Mouse (Mus musculus) hindbrain, postnatal 0 days (tissue): ENCODE results near the gene Adcy6. TPM values are rescaled to one million over a fixed set of nuclear protein-coding genes. Genes with fewer than 3 reads are reported as not detected.

ENCODE experiments used
- ATAC-seq: fragments of 200-750 bp; cut with Nextera tagmentation; 2 replicates; pipeline ENCODE4 v1.8.0; 2017; ENCODE audit warnings: mild to moderate bottlenecking, moderate TSS enrichment, moderate library complexity
- DNase-seq: peaks from one replicate; pipeline ENCODE4 v3.0.0-alpha.2; 2015; ENCODE audit warnings: low spot score
- H3K27ac ChIP-seq: fragments of 300-500 bp; sonication (generic); 2 replicates; pipeline ENCODE4 v1.5.1; 2014; ENCODE audit warnings: mild to moderate bottlenecking
- H3K27me3 ChIP-seq: fragments of 300-500 bp; sonication (generic); 2 replicates; pipeline ENCODE4 v1.6.1; 2014; ENCODE audit warnings: low read length, mixed read lengths; ENCODE audit not compliant: insufficient read depth
- H3K36me3 ChIP-seq: fragments of 300-500 bp; sonication (generic); 2 replicates; pipeline ENCODE4 v1.6.1; 2014; ENCODE audit warnings: low read length, mixed read lengths; ENCODE audit not compliant: insufficient read depth
- H3K4me1 ChIP-seq: fragments of 300-500 bp; sonication (generic); 2 replicates; pipeline ENCODE4 v1.6.1; 2014; ENCODE audit warnings: antibody characterized with exemption, low read length, mixed read lengths; ENCODE audit not compliant: insufficient read depth
- H3K4me2 ChIP-seq: fragments of 300-500 bp; sonication (generic); 2 replicates; pipeline ENCODE4 v1.6.1; 2014; ENCODE audit warnings: low read depth, mild to moderate bottlenecking, low read length, moderate library complexity, mixed read lengths
- H3K4me3 ChIP-seq: fragments of 300-500 bp; sonication (generic); 2 replicates; pipeline ENCODE4 v1.5.1; 2014; ENCODE audit warnings: low read length
- H3K9ac ChIP-seq: fragments of 300-500 bp; sonication (generic); replicated peaks from 2 replicates; pipeline ENCODE4 v1.6.1; 2014; ENCODE audit warnings: mild to moderate bottlenecking, low read length, moderate library complexity, mixed read lengths
- H3K9me3 ChIP-seq: fragments of 300-500 bp; sonication (generic); 2 replicates; pipeline ENCODE4 v1.6.1; 2016; ENCODE audit warnings: low read length, mixed read lengths
- CTCF ChIP-seq: IDR thresholded peaks from 2 replicates; pipeline ENCODE4 v1.5.1; 2016; ENCODE audit warnings: antibody characterized with exemption, control low read depth, low read depth
- WGBS: fragments of 180-500 bp; shearing (Covaris S2); extraction: QIAGEN DNeasy Blood & Tissue Kit; methylation state at CpG from one replicate; pipeline ENCODE4 v1.1.7; 2014; 5-methylcytosine and 5-hydroxymethylcytosine counted together
- polyA plus RNA-seq: library from polyadenylated mRNA; unstranded; fragments of >200 nt; fragmentation: Nextera tagmentation; extraction: Ambion mirVana; gene quantifications from 2 replicates; pipeline ENCODE4 v1.2.1, GENCODE M21; 2015
- total RNA-seq: library from RNA; depleted of rRNA; stranded (reverse); fragments of >200 nt; gene quantifications from 2 replicates; pipeline ENCODE4 v1.2.3, GENCODE M21; 2014

Adcy6 gene
- total and polyA plus RNA-seq, 2 experiments from 2014 or later, result 6.2 to 43.2 TPM

DNA sequence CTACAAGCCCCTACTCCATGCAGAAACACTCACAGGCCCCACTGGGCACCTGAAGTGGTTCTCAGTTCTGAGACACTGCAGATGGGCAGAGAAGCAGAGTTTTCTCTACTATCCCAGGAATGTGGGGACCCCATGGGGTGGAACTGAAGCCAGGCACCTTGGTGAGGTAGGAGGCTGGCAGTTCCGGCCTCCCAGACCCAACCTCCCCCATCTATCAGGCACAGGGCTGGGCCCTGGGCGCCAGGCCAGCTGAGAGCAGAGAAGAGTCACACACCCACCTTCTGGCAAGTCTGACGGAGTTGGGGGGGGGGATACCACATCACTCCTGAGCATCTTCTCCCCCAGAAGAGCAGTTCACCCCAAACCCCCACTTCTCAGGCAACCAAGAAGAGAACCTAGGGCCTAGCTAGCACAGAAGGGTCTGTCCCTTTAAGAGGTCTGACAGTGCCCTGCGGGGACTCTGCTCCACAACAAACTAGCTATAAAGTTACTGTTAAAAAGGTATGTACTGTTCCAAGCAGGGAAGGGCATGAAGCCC is 6.9 kb downstream of the Adcy6 start:
- TF ChIP-seq CTCF, result no peak
- no peaks in the 10 kb centered on the region for H3K9me3 ChIP-seq
- ATAC-seq (no peak), DNase-seq (no peak)
- H3K36me3 ChIP-seq, result peaks cover 20% of the 10 kb centered on the region
- H3K9ac ChIP-seq, result peak overlapping the region; percentile 15; the same call in 1 of the 2 replicates
- 53% methylated on average over 4 of the region's 4 CpGs for WGBS
- H3K4me3 ChIP-seq, result no peak overlapping the region
- peak overlapping the region; percentile 11; the same call in 1 of the 2 replicates for H3K4me2 ChIP-seq
- no peak overlapping the region for H3K27ac ChIP-seq
- no peaks in the 10 kb centered on the region for H3K27me3 ChIP-seq
- H3K4me1 ChIP-seq, result peaks cover 6% of the 10 kb centered on the region

GRCm38 (mm10) chr15:98602191-98602881 is 7.5 kb downstream of the Adcy6 start:
- no peak for DNase-seq
- no peak overlapping the region for H3K4me3 ChIP-seq
- no peaks in the 10 kb centered on the region for H3K27me3 ChIP-seq
- TF ChIP-seq CTCF, result no peak
- peak overlapping the region; percentile 15; the same call in 1 of the 2 replicates for H3K9ac ChIP-seq
- H3K9me3 ChIP-seq, result no peaks in the 10 kb centered on the region
- H3K4me1 ChIP-seq, result 0 out of 2 replicates have a peak, but pooled peaks cover under 1% of the 10 kb centered on the region
- H3K4me2 ChIP-seq, result peak overlapping the region; percentile 11; the same call in 1 of the 2 replicates
- WGBS, result 58% methylated on average over 13 of the region's 13 CpGs
- no peak overlapping the region for H3K27ac ChIP-seq
- no peak for ATAC-seq
- peaks cover 27% of the 10 kb centered on the region for H3K36me3 ChIP-seq

- H3K4me1 ChIP-seq, result no peaks in the 10 kb centered on the region
- H3K27ac ChIP-seq, result no peak overlapping the region
- peaks cover 32% of the 10 kb centered on the region for H3K36me3 ChIP-seq
- H3K4me2 ChIP-seq, result no peak overlapping the region
- H3K9ac ChIP-seq, result 0 out of 2 replicates have a peak overlapping the region, but pooled peaks have one; percentile 15
- H3K9me3 ChIP-seq, result no peaks in the 10 kb centered on the region
- no peak for TF ChIP-seq CTCF
- no peak for DNase-seq
- no peaks in the 10 kb centered on the region for H3K27me3 ChIP-seq
- ATAC-seq, result no peak
- WGBS, result 71% methylated on average over 7 of the region's 7 CpGs
- H3K4me3 ChIP-seq, result no peak overlapping the region
These were observed 8.1 kb downstream of the Adcy6 start for GRCm38 (mm10) chr15:98601832-98602190.

GRCm38 (mm10) chr15:98600036-98600709 is 9.7 kb downstream of the Adcy6 start:
- ATAC-seq (no peak), DNase-seq (no peak)
- Histone ChIP-seq H3K27me3 (no peaks in the 10 kb centered on the region), H3K4me1 (no peaks in the 10 kb centered on the region), H3K36me3 (peaks cover 48% of the 10 kb centered on the region), H3K4me3 (no peak overlapping the region), H3K27ac (no peak overlapping the region), H3K4me2 (no peak overlapping the region), H3K9me3 (no peaks in the 10 kb centered on the region), H3K9ac (no peak overlapping the region)
- WGBS, result 77% methylated on average over 12 of the region's 12 CpGs
- TF ChIP-seq CTCF, result no peak

- no peak overlapping the region for H3K27ac ChIP-seq
- no peaks in the 10 kb centered on the region for H3K9me3 ChIP-seq
- no peak overlapping the region for H3K9ac ChIP-seq
- H3K4me3 ChIP-seq, result no peak overlapping the region
- H3K4me2 ChIP-seq, result no peak overlapping the region
- H3K27me3 ChIP-seq, result no peaks in the 10 kb centered on the region
- WGBS, result 91% methylated on average over 14 of the region's 14 CpGs
- no peaks in the 10 kb centered on the region for H3K4me1 ChIP-seq
- no peak for ATAC-seq
- no peak for TF ChIP-seq CTCF
- no peak for DNase-seq
- H3K36me3 ChIP-seq, result peaks cover 73% of the 10 kb centered on the region
These were observed 13.3 kb downstream of the Adcy6 start for GRCm38 (mm10) chr15:98596609-98597008.

DNA sequence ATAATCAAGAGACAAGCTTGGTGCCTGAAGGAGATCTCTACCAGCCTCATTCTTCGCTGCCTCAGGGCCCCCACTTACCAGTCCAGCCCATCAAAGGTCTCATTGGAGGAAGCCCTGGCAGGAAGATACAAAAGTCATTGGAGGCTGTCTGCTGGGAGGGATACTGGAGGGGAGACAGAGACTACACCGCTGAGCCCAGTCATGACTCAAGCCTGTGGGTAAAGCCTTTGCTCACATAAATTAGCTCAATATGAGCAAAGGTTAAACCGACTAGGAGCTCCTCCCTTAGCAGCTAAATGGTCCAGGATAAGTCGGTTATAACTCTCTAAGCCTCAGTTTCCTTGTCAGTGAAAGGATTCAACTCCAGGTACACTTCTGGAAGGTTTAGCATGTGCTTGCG is 14.8 kb downstream of the Adcy6 start:
- ATAC-seq (no peak), DNase-seq (no peak)
- H3K4me1 ChIP-seq, result no peaks in the 10 kb centered on the region
- no peak overlapping the region for H3K4me2 ChIP-seq
- no peak overlapping the region for H3K9ac ChIP-seq
- H3K36me3 ChIP-seq, result peaks cover 73% of the 10 kb centered on the region
- no peak for TF ChIP-seq CTCF
- no peak overlapping the region for H3K27ac ChIP-seq
- H3K27me3 ChIP-seq, result no peaks in the 10 kb centered on the region
- no peaks in the 10 kb centered on the region for H3K9me3 ChIP-seq
- 96% methylated on average over 5 of the region's 5 CpGs for whole genome bisulfite sequencing
- no peak overlapping the region for H3K4me3 ChIP-seq
